Mouse (Mus musculus): ENCODE data around the gene Olfr1231. TPM values are rescaled to one million over a fixed set of nuclear protein-coding genes. Genes with fewer than 3 reads are reported as not detected.

The Olfr1231 gene
- polyA plus RNA-seq (2015; fragmentation: Nextera tagmentation; extraction: Ambion mirVana): not detected in 2 replicates

DNA sequence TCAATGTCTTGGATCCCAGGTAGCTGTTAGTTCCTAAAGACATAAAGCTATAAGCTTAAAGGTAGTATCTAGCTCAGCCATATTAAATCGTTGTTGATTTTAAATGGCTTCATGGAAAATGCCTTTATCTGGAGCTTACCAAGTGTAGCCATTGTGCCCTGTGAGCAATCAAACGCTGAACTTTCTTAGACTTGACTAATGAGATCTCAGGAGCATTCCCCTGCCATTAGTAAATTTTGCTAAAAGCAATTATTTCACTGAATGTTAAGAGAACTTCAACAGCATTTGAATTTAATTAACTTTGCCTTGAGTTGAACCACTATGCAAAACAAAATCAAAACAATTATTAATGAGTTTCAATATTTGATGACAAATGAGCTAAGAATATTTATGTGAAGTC, at the start of gene Olfr1231:
TSS of gene Olfr1231 (minus strand) at position 101 of the 400 bp plus-strand sequence.
- ATAC-seq: no peak
- no peaks in the 10 kb centered on the region for H3K4me1 ChIP-seq (ENCODE audit: control insufficient read depth, insufficient read depth, low read length)
- 75% methylated on average over 2 of the region's 2 CpGs for WGBS

DNA sequence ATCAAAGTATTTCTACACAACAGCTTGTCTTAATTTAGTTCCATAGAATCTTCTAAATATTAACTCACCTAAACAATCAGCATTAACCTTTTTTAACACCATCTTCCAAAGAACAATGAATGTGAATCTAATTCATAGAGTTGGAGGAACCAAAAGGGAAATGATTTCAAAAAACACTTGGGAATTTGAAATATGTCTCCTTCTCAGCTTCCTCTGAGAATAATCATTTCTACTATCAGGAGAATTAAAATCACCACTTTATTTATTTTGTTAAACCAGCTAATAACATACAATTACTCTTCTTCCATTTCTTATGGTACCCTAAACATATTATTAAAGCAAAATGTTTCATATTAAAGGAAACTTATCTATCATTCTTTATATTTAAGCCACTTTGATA, 35.4 kb upstream of the Olfr1231 start, which contains the start of gene Olfr1233:
TSS of gene Olfr1233 (minus strand) at position 101 of the 400 bp plus-strand sequence.
- ATAC-seq: no peak
- H3K27ac ChIP-seq (ENCODE audit: low read length): no peak within 1 kb of the TSS
- H3K27me3 ChIP-seq (replicated peaks; ENCODE audit: control insufficient read depth, insufficient read depth, low read length): no peaks in the 10 kb centered on the region
- no peak within 1 kb of the TSS for H3K4me3 ChIP-seq (ENCODE audit: low read length)
- no peaks in the 10 kb centered on the region for H3K36me3 ChIP-seq (ENCODE audit: control insufficient read depth, insufficient read depth, low read length)
- H3K9ac ChIP-seq (ENCODE audit: low read depth, low read length): no peak within 1 kb of the TSS
- no peaks in the 10 kb centered on the region for H3K9me3 ChIP-seq (ENCODE audit: control insufficient read depth, low read length)
- no peaks in the 10 kb centered on the region for H3K4me1 ChIP-seq (ENCODE audit: control insufficient read depth, insufficient read depth, low read length)
- H3K4me2 ChIP-seq (ENCODE audit: low read depth, low read length): no peak within 1 kb of the TSS

More for the DNA sequence above, at the start of gene Olfr1231:
- H3K9ac ChIP-seq (ENCODE audit: low read depth, low read length): no peak within 1 kb of the TSS
- H3K27ac ChIP-seq (ENCODE audit: low read length): no peak within 1 kb of the TSS
- H3K4me2 ChIP-seq (ENCODE audit: low read depth, low read length): no peak within 1 kb of the TSS
- H3K36me3 ChIP-seq (ENCODE audit: control insufficient read depth, insufficient read depth, low read length): no peaks in the 10 kb centered on the region
- no peaks in the 10 kb centered on the region for H3K9me3 ChIP-seq (ENCODE audit: control insufficient read depth, low read length)
- H3K27me3 ChIP-seq (replicated peaks; ENCODE audit: control insufficient read depth, insufficient read depth, low read length): no peaks in the 10 kb centered on the region
- H3K4me3 ChIP-seq (ENCODE audit: low read length): no peak within 1 kb of the TSS

DNA sequence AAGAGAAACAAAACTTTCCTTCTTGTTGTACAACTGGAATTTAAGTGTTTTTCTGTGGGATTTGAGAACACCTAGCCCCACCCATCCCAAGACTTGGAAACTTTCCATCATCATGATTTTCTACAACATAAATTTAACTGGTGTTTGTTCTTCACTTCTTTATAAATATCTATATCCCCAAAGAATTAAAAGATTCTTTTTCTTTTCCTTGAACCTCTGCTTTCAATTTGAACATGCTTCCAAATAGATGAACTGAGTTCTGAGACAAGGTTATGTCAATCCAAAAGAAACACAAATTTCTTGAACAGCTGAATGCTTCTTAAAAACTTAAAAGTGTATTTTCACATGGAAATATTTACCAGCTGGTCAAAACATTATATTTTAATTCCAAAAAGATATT, 22.7 kb upstream of the Olfr1231 start, which contains the start of gene Olfr1232:
TSS of gene Olfr1232 (minus strand) at position 101 of the 400 bp plus-strand sequence.
- Histone ChIP-seq H3K27ac (ENCODE audit: low read length) (no peak within 1 kb of the TSS), H3K27me3 (replicated peaks; ENCODE audit: control insufficient read depth, insufficient read depth, low read length) (no peaks in the 10 kb centered on the region), H3K4me1 (ENCODE audit: control insufficient read depth, insufficient read depth, low read length) (no peaks in the 10 kb centered on the region), H3K4me3 (ENCODE audit: low read length) (no peak within 1 kb of the TSS), H3K36me3 (ENCODE audit: control insufficient read depth, insufficient read depth, low read length) (no peaks in the 10 kb centered on the region), H3K9ac (ENCODE audit: low read depth, low read length) (no peak within 1 kb of the TSS), H3K9me3 (ENCODE audit: control insufficient read depth, low read length) (no peaks in the 10 kb centered on the region), H3K4me2 (ENCODE audit: low read depth, low read length) (no peak within 1 kb of the TSS)
- ATAC-seq: no peak

DNA sequence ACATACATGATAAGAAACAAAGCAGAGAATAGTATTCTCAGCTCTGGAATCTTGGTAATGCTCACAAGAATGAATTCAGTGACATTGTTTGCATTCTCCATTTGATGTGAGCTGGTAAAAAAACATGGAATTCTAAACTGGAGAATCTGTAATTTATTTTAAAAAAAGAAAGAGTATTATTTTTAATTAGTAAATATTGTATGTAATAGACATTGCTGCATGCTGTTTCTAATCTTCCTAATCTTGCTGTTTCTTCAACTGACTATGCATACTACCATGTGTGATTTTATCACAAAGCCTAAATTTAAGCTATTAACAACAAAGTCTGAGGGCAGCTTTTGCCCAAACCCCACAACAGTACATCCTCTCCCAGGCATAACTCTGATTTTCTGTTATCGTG, 9.7 kb downstream of the Olfr1231 start, which contains the start of gene Olfr1230:
TSS of gene Olfr1230 (minus strand) at position 101 of the 400 bp plus-strand sequence.
- Histone ChIP-seq H3K27ac (ENCODE audit: low read length) (no peak within 1 kb of the TSS), H3K9ac (ENCODE audit: low read depth, low read length) (no peak within 1 kb of the TSS), H3K4me2 (ENCODE audit: low read depth, low read length) (no peak within 1 kb of the TSS), H3K4me1 (ENCODE audit: control insufficient read depth, insufficient read depth, low read length) (no peaks in the 10 kb centered on the region), H3K4me3 (ENCODE audit: low read length) (no peak within 1 kb of the TSS), H3K27me3 (replicated peaks; ENCODE audit: control insufficient read depth, insufficient read depth, low read length) (no peaks in the 10 kb centered on the region), H3K9me3 (ENCODE audit: control insufficient read depth, low read length) (no peaks in the 10 kb centered on the region), H3K36me3 (ENCODE audit: control insufficient read depth, insufficient read depth, low read length) (no peaks in the 10 kb centered on the region)
- WGBS: 87% methylated on average over 1 of the region's 1 CpGs
- no peak for ATAC-seq

DNA sequence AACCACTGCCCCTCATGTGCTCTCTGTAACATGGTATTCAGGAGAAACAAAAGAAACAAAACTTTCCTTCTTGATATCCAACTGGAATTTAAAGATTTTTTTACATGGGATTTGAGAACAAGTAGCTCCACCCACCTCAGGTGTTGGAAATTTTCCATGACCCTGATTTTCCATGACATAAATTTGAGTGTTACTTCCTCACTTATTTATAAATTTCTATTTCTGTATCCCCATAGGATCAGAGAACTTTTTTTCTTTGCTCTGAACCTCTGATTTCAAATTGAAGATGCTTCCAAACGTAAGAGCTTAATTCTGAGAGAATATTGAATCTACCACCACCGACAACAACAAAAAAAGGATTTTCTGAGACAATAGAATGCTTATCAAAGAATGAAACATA, 19.0 kb downstream of the Olfr1231 start, which contains the start of gene Olfr1229:
TSS of gene Olfr1229 (minus strand) at position 101 of the 400 bp plus-strand sequence.
- ATAC-seq: no peak
- Histone ChIP-seq H3K4me3 (ENCODE audit: low read length) (no peak within 1 kb of the TSS), H3K9me3 (ENCODE audit: control insufficient read depth, low read length) (no peaks in the 10 kb centered on the region), H3K9ac (ENCODE audit: low read depth, low read length) (no peak within 1 kb of the TSS), H3K27me3 (replicated peaks; ENCODE audit: control insufficient read depth, insufficient read depth, low read length) (no peaks in the 10 kb centered on the region), H3K4me2 (ENCODE audit: low read depth, low read length) (no peak within 1 kb of the TSS), H3K4me1 (ENCODE audit: control insufficient read depth, insufficient read depth, low read length) (no peaks in the 10 kb centered on the region), H3K27ac (ENCODE audit: low read length) (no peak within 1 kb of the TSS), H3K36me3 (ENCODE audit: control insufficient read depth, insufficient read depth, low read length) (no peaks in the 10 kb centered on the region)
- 83% methylated on average over 2 of the region's 2 CpGs for WGBS

DNA sequence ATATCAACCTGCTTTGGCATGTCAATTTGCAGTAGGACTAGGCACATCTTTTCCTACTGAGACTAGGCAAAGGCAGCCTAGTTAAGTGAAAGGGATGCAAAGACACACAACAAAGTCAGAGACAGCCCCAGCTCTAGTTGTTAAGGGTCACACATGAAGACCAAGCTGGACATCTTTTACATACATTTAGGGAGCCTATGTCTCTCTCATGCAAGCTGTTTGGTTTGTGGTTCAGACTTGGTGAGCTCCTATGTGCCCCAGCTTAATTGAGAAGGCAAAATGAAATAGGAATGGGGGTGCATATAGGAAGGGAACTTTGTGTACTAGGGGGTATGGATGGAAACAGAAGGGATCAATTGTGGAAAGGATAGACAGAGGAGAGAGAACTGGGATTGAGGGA, 52.9 kb downstream of the Olfr1231 start, which contains the start of gene Olfr1228:
TSS of gene Olfr1228 (minus strand) at position 101 of the 400 bp plus-strand sequence.
- Histone ChIP-seq H3K9ac (ENCODE audit: low read depth, low read length) (no peak within 1 kb of the TSS), H3K4me1 (ENCODE audit: control insufficient read depth, insufficient read depth, low read length) (no peaks in the 10 kb centered on the region), H3K4me3 (ENCODE audit: low read length) (no peak within 1 kb of the TSS), H3K27me3 (replicated peaks; ENCODE audit: control insufficient read depth, insufficient read depth, low read length) (no peaks in the 10 kb centered on the region), H3K36me3 (ENCODE audit: control insufficient read depth, insufficient read depth, low read length) (no peaks in the 10 kb centered on the region), H3K4me2 (ENCODE audit: low read depth, low read length) (no peak within 1 kb of the TSS), H3K27ac (ENCODE audit: low read length) (no peak within 1 kb of the TSS), H3K9me3 (ENCODE audit: control insufficient read depth, low read length) (no peaks in the 10 kb centered on the region)
- ATAC-seq: no peak

Other genes with a start within 250 kb of the Olfr1231 start
- not detected in 2 replicates for gene Olfr1218, start 245.9 kb downstream of the Olfr1231 start, polyA plus RNA-seq (2015; fragmentation: Nextera tagmentation; extraction: Ambion mirVana)
- not detected in 2 replicates for gene Olfr1219, start 223.6 kb downstream of the Olfr1231 start, polyA plus RNA-seq (2015; fragmentation: Nextera tagmentation; extraction: Ambion mirVana)
- not detected in 2 replicates for gene Olfr1220, start 200.2 kb downstream of the Olfr1231 start, polyA plus RNA-seq (2015; fragmentation: Nextera tagmentation; extraction: Ambion mirVana)
- gene Olfr1221, start 189.8 kb downstream of the Olfr1231 start, polyA plus RNA-seq (2015; fragmentation: Nextera tagmentation; extraction: Ambion mirVana): not detected in 2 replicates
- not detected in 2 replicates for gene Olfr1222, start 174.0 kb downstream of the Olfr1231 start, polyA plus RNA-seq (2015; fragmentation: Nextera tagmentation; extraction: Ambion mirVana)
- not detected in 2 replicates for gene Olfr1223, start 155.5 kb downstream of the Olfr1231 start, polyA plus RNA-seq (2015; fragmentation: Nextera tagmentation; extraction: Ambion mirVana)
- not detected in 2 replicates for gene Olfr1224-ps1, start 143.0 kb downstream of the Olfr1231 start, polyA plus RNA-seq (2015; fragmentation: Nextera tagmentation; extraction: Ambion mirVana)
- gene Olfr1225, start 132.4 kb downstream of the Olfr1231 start, polyA plus RNA-seq (2015; fragmentation: Nextera tagmentation; extraction: Ambion mirVana): not detected in 2 replicates
- gene Olfr1226, start 107.0 kb downstream of the Olfr1231 start, polyA plus RNA-seq (2015; fragmentation: Nextera tagmentation; extraction: Ambion mirVana): not detected in 2 replicates
- gene Olfr1228, start 53.0 kb downstream of the Olfr1231 start, polyA plus RNA-seq (2015; fragmentation: Nextera tagmentation; extraction: Ambion mirVana): not detected in 2 replicates
- gene Olfr1229, start 19.1 kb downstream of the Olfr1231 start, polyA plus RNA-seq (2015; fragmentation: Nextera tagmentation; extraction: Ambion mirVana): not detected in 2 replicates
- not detected in 2 replicates for gene Olfr1230, start 9.8 kb downstream of the Olfr1231 start, polyA plus RNA-seq (2015; fragmentation: Nextera tagmentation; extraction: Ambion mirVana)
- gene Olfr1232, start 22.6 kb upstream of the Olfr1231 start, polyA plus RNA-seq (2015; fragmentation: Nextera tagmentation; extraction: Ambion mirVana): not detected in 2 replicates
- gene Olfr1233, start 35.3 kb upstream of the Olfr1231 start, polyA plus RNA-seq (2015; fragmentation: Nextera tagmentation; extraction: Ambion mirVana): not detected in 2 replicates
- gene Olfr1234, start 57.8 kb upstream of the Olfr1231 start, polyA plus RNA-seq (2015; fragmentation: Nextera tagmentation; extraction: Ambion mirVana): not detected in 2 replicates
- not detected in 2 replicates for gene Olfr1238, start 102.6 kb upstream of the Olfr1231 start, polyA plus RNA-seq (2015; fragmentation: Nextera tagmentation; extraction: Ambion mirVana)
- gene Olfr1239, start 113.3 kb upstream of the Olfr1231 start, polyA plus RNA-seq (2015; fragmentation: Nextera tagmentation; extraction: Ambion mirVana): not detected in 2 replicates
- not detected in 2 replicates for gene Olfr1240, start 135.9 kb upstream of the Olfr1231 start, polyA plus RNA-seq (2015; fragmentation: Nextera tagmentation; extraction: Ambion mirVana)
- gene Olfr1241, start 180.1 kb upstream of the Olfr1231 start, polyA plus RNA-seq (2015; fragmentation: Nextera tagmentation; extraction: Ambion mirVana): not detected in 2 replicates
- gene Olfr1242, start 191.3 kb upstream of the Olfr1231 start, polyA plus RNA-seq (2015; fragmentation: Nextera tagmentation; extraction: Ambion mirVana): not detected in 2 replicates
- gene Olfr1243, start 224.4 kb upstream of the Olfr1231 start, polyA plus RNA-seq (2015; fragmentation: Nextera tagmentation; extraction: Ambion mirVana): not detected in 2 replicates

Measured in intestine, embryonic 16.5 days (tissue).